Mouse (Mus musculus) myocyte (in vitro differentiated cells): ENCODE data around the gene Rgr.

Experiments used
- POLR2A ChIP-seq: IDR thresholded peaks from one replicate; pipeline ENCODE4 v1.6.1; 2011; ENCODE audit warnings: low read depth, mild to moderate bottlenecking, control low read depth, moderate library complexity; ENCODE audit not compliant: insufficient read length
- POLR2AphosphoS2 ChIP-seq: IDR thresholded peaks from one replicate; pipeline ENCODE4 v1.6.1; 2011; ENCODE audit warnings: low read depth, control low read depth; ENCODE audit not compliant: insufficient read length
- TCF12 ChIP-seq: IDR thresholded peaks from one replicate; pipeline ENCODE4 v1.6.1; 2011; ENCODE audit warnings: mild to moderate bottlenecking, control low read depth; ENCODE audit not compliant: poor library complexity, insufficient read depth, severe bottlenecking

DNA sequence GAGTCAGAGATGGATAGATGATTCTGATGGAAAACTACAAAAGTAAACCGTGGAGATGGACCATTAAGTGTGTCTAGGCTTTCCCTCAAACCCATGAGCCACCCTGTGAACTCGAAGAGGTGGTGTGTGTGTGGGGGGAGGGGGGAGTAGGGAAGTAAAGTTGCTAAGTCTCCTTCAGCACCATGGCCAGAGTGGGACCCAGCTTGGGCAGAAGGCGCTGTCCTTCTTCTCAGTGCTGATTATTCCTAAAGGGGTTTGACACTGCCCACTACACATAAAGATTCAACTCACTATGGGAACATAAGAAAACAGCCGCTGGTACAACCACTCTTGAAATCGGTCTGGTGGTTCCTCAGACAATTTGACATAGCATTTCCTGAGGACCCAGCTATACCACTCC, 32.9 kb downstream of the Rgr start:
- TF ChIP-seq POLR2A = no peak
- TF ChIP-seq POLR2AphosphoS2 = no peak
- no peak for TF ChIP-seq TCF12
